Mouse (Mus musculus): ENCODE measurements around the gene Nipsnap1. TPM values are rescaled to one million over a fixed set of nuclear protein-coding genes. Genes with fewer than 3 reads are reported as not detected.
A peak's percentile ranks its signal among the peaks of the same experiment; 100 is the strongest.

Gene Nipsnap1
- polyA plus RNA-seq (2015; fragmentation: Nextera tagmentation; extraction: Ambion mirVana), result 97.5 and 99.6 TPM in 2 replicates

DNA sequence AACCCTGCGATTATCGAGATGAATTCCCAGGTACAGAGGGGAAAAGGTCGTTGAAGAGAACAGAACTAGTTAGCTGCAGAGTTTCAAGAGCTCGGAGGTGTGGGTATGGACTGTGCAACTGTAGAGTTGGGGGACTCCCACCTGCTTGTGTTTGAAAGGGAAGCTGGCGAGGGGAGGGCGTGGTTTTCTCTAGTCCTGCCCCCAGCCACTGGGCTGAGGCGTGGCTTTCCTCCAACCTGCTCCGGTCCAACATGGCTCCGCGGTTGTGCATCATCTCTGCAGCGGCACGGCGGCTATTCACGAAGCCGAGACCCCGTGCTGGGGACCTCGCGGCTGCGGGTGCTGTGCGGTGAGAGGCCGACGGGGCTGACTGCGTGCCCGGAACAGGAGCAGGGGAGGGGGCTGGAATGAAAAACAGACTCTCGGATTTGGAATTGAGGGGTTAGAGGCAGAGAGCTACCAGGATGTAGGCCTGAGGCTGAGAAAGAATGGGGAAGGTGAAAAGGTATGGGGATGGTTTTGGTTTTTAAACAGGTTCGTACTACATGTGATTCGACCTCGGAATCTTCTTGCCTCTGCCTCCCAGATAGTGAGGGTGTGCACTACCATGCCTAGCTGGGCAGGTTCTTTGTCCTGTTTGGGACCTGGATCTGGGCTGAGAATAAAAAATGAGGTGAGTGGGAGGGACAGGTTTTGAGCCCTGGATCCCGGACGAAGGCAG is at the start of gene Nipsnap1:
Gene Nipsnap1 (plus strand): TSS at position 197 of the 721 bp plus-strand sequence.
- 1% methylated on average over 30 of the region's 30 CpGs for WGBS
- peak; percentile 91 for ATAC-seq
- Histone ChIP-seq H3K36me3 (no peaks in the 10 kb centered on the region), H3K27me3 (replicated peaks) (no peaks in the 10 kb centered on the region), H3K27ac (peak within 1 kb of the TSS; percentile 44), H3K4me3 (replicated peaks) (peak within 1 kb of the TSS; percentile 66), H3K4me2 (replicated peaks) (peak within 1 kb of the TSS; percentile 84), H3K9me3 (no peaks in the 10 kb centered on the region), H3K4me1 (replicated peaks) (peaks cover 14% of the 10 kb centered on the region; the same call in 1 of the 2 replicates), H3K9ac (peak within 1 kb of the TSS; percentile 56)

DNA sequence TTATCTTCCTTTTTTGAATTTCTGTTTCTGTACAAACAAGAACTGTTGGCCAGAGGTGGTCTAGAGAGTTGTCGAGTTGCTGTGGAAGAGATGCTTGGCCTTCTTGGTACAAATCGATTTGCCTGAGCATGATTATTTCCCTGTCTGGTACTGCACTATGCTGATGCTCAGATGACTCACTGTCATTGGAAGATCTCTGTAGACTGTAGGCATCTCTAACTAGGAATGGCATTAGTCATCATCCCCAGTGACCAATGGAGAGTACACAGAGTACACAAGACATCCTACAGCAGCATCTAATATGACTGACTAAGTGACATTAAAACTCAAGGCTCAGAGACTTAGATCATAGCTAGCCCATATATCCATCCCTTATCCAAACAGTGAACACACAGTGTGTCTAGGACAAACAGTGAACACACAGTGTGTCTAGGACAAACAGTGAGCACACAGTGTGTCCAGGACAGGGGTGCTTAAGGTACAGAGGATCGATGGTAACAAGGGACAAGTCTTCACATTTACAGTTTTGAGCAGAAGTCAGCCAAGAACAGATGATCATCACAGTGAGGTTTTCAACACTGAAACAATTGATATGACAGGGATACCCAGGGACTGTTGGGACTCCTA is 47.5 kb upstream of the Nipsnap1 start:
- H3K9me3 ChIP-seq, result no peaks in the 10 kb centered on the region
- no peak for ATAC-seq
- no peaks in the 10 kb centered on the region for H3K36me3 ChIP-seq
- H3K9ac ChIP-seq, result no peak overlapping the region
- no peaks in the 10 kb centered on the region for H3K27me3 ChIP-seq (replicated peaks)
- 95% methylated on average over 3 of the region's 3 CpGs for WGBS
- no peak overlapping the region for H3K27ac ChIP-seq
- H3K4me3 ChIP-seq (replicated peaks), result no peak overlapping the region
- H3K4me1 ChIP-seq (replicated peaks), result 0 out of 2 replicates have a peak, but pooled peaks cover 2% of the 10 kb centered on the region
- H3K4me2 ChIP-seq (replicated peaks), result no peak overlapping the region

DNA sequence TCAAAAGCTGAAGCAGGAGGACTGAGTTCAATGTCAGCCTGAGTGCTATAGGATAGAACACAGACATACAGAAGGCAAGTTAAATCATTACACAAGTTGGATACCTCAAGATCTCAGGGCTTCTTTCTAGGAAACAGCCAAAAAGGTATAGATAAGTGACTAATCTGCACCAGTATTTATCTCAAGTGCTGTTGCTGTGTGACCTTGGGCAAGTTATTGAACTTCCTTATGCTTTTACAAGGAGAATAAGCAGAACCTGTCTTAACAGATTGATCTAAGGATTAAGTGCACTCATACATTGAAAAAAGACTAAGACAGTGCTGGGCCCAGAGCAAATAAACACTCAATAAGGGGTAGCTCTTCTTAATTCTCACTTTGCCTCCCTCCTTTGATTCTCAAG is 46.4 kb upstream of the Nipsnap1 start:
- Histone ChIP-seq H3K4me3 (replicated peaks) (no peak overlapping the region), H3K9ac (no peak overlapping the region), H3K36me3 (no peaks in the 10 kb centered on the region), H3K4me1 (replicated peaks) (0 out of 2 replicates have a peak, but pooled peaks cover 2% of the 10 kb centered on the region), H3K27ac (no peak overlapping the region), H3K9me3 (no peaks in the 10 kb centered on the region), H3K4me2 (replicated peaks) (no peak overlapping the region), H3K27me3 (replicated peaks) (no peaks in the 10 kb centered on the region)
- no peak for ATAC-seq

- Histone ChIP-seq H3K4me3 (replicated peaks) (no peak overlapping the region), H3K36me3 (no peaks in the 10 kb centered on the region), H3K27ac (no peak overlapping the region), H3K4me1 (replicated peaks) (0 out of 2 replicates have a peak, but pooled peaks cover 2% of the 10 kb centered on the region), H3K4me2 (replicated peaks) (no peak overlapping the region), H3K9ac (no peak overlapping the region), H3K27me3 (replicated peaks) (no peaks in the 10 kb centered on the region), H3K9me3 (no peaks in the 10 kb centered on the region)
- 62% methylated on average over 2 of the region's 2 CpGs for WGBS
- ATAC-seq, result no peak
Measured at GRCm38 (mm10) chr11:4827916-4828315, 45.8 kb upstream of the Nipsnap1 start.

DNA sequence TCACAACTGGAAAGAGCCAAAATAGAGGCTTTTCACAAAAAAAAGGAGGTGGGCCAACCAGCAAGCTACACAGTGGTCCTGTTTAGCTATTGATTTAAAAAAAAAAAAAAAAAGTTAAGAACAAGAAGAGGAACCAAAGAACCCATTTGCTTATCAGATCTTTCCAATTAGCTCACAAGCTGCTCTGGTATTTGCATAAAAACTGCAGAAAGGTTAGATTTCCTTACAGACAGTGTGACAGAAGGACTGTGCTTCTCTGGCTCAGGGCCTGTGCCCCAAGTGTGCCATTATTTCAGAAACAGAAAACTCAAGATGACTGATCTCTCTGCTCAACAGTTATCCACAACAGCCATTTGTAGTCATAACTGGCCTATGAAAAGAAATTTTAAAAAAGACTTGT is 42.7 kb upstream of the Nipsnap1 start:
- ATAC-seq, result no peak

DNA sequence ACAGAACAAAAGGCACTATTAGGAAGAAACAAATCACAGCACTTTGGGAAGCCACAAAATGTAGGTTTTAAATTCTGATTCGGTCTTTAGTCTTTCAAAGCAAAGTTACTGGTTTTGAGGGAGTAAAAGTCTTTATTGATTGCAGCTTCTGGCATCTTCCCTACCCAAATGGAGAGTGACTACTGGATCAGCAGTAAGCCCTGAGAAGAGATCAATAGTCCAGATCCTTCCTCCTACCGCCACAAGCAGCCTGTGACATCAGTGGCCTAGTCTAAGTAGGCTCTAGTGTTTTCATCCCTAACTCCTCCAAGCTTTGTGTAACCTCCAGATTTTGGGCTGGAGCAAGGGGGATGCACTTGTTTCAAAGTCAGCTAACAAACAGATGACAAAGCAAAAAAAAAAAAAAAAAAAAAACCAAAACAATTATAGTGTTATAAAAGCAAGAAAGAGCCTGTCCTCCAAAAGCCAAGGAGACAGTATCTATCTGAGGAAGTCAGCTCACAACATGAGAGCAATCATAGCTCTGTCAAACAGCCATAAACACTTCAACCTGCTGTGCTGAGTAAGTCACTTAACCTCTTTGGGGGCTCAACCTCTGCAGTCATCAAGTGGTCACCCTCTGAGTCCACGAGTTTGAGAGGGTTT is 40.3 kb upstream of the Nipsnap1 start:
- Histone ChIP-seq H3K9me3 (no peaks in the 10 kb centered on the region), H3K4me3 (replicated peaks) (no peak overlapping the region), H3K27ac (no peak overlapping the region), H3K4me2 (replicated peaks) (no peak overlapping the region), H3K36me3 (no peaks in the 10 kb centered on the region), H3K27me3 (replicated peaks) (no peaks in the 10 kb centered on the region), H3K4me1 (replicated peaks) (0 out of 2 replicates have a peak, but pooled peaks cover 2% of the 10 kb centered on the region), H3K9ac (no peak overlapping the region)
- ATAC-seq, result no peak
- WGBS, result 59% methylated on average over 3 of the region's 3 CpGs

More for the DNA sequence above, 42.7 kb upstream of the Nipsnap1 start:
- Histone ChIP-seq H3K4me3 (replicated peaks) (no peak overlapping the region), H3K4me1 (replicated peaks) (0 out of 2 replicates have a peak, but pooled peaks cover 2% of the 10 kb centered on the region), H3K9ac (no peak overlapping the region), H3K4me2 (replicated peaks) (no peak overlapping the region), H3K27me3 (replicated peaks) (no peaks in the 10 kb centered on the region), H3K9me3 (no peaks in the 10 kb centered on the region), H3K36me3 (no peaks in the 10 kb centered on the region), H3K27ac (no peak overlapping the region)

DNA sequence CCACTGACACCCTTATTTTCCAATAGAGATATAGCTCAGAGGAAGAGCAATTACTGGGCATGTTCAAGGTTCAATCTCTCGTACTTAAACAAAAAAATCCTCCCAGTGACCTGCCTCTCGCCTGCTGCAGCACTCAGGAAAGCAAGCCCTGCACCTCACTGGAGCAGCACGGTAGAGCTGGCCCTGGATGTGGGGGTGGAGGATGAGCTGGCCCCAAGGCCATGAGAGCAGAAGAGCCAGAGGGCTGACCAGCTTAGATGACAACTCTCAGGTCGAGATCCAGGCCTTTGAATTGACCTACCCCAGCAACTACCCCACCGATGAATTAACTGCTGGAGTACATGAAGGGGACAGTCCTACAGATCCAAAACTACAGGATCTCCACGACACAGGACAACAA is 38.3 kb upstream of the Nipsnap1 start:
- no peaks in the 10 kb centered on the region for H3K36me3 ChIP-seq
- no peak for ATAC-seq
- 66% methylated on average over 6 of the region's 6 CpGs for WGBS
- H3K9me3 ChIP-seq, result no peaks in the 10 kb centered on the region
- H3K4me1 ChIP-seq (replicated peaks), result no peaks in the 10 kb centered on the region
- H3K9ac ChIP-seq, result no peak overlapping the region
- H3K27ac ChIP-seq, result no peak overlapping the region
- H3K27me3 ChIP-seq (replicated peaks), result no peaks in the 10 kb centered on the region
- no peak overlapping the region for H3K4me3 ChIP-seq (replicated peaks)
- no peak overlapping the region for H3K4me2 ChIP-seq (replicated peaks)

GRCm38 (mm10) chr11:4836755-4837154 is 37.0 kb upstream of the Nipsnap1 start:
- H3K36me3 ChIP-seq, result no peaks in the 10 kb centered on the region
- no peaks in the 10 kb centered on the region for H3K9me3 ChIP-seq
- H3K27me3 ChIP-seq (replicated peaks), result no peaks in the 10 kb centered on the region
- no peak overlapping the region for H3K4me3 ChIP-seq (replicated peaks)
- ATAC-seq, result no peak
- H3K27ac ChIP-seq, result no peak overlapping the region
- H3K4me2 ChIP-seq (replicated peaks), result no peak overlapping the region
- no peaks in the 10 kb centered on the region for H3K4me1 ChIP-seq (replicated peaks)
- 56% methylated on average over 6 of the region's 6 CpGs for WGBS
- no peak overlapping the region for H3K9ac ChIP-seq

- Histone ChIP-seq H3K27ac (no peak overlapping the region), H3K9ac (no peak overlapping the region), H3K4me3 (replicated peaks) (no peak overlapping the region), H3K9me3 (no peaks in the 10 kb centered on the region), H3K4me2 (replicated peaks) (no peak overlapping the region), H3K27me3 (replicated peaks) (no peaks in the 10 kb centered on the region), H3K4me1 (replicated peaks) (no peaks in the 10 kb centered on the region), H3K36me3 (no peaks in the 10 kb centered on the region)
- ATAC-seq, result no peak
- 66% methylated on average over 5 of the region's 5 CpGs for WGBS
Measured at GRCm38 (mm10) chr11:4837342-4837741, 36.4 kb upstream of the Nipsnap1 start.

- Histone ChIP-seq H3K4me3 (replicated peaks) (no peak overlapping the region), H3K9ac (no peak overlapping the region), H3K4me1 (replicated peaks) (no peaks in the 10 kb centered on the region), H3K27me3 (replicated peaks) (no peaks in the 10 kb centered on the region), H3K36me3 (no peaks in the 10 kb centered on the region), H3K9me3 (no peaks in the 10 kb centered on the region), H3K27ac (no peak overlapping the region), H3K4me2 (replicated peaks) (no peak overlapping the region)
- no peak for ATAC-seq
- 100% methylated on average over 1 of the region's 1 CpGs for WGBS
Measured at GRCm38 (mm10) chr11:4838235-4838634, 35.5 kb upstream of the Nipsnap1 start.

GRCm38 (mm10) chr11:4840942-4841526 is 32.7 kb upstream of the Nipsnap1 start:
- no peaks in the 10 kb centered on the region for H3K36me3 ChIP-seq
- no peaks in the 10 kb centered on the region for H3K4me1 ChIP-seq (replicated peaks)
- no peak overlapping the region for H3K9ac ChIP-seq
- no peak overlapping the region for H3K4me3 ChIP-seq (replicated peaks)
- WGBS, result 86% methylated on average over 3 of the region's 3 CpGs
- no peak for ATAC-seq
- H3K9me3 ChIP-seq, result no peaks in the 10 kb centered on the region
- no peaks in the 10 kb centered on the region for H3K27me3 ChIP-seq (replicated peaks)
- no peak overlapping the region for H3K4me2 ChIP-seq (replicated peaks)
- no peak overlapping the region for H3K27ac ChIP-seq

All from intestine, embryonic 15.5 days (tissue).